Mouse (Mus musculus) erythroblast, embryonic 14.5 days (primary cell): ENCODE measurements around the gene Spaca6. TPM values are rescaled to one million over a fixed set of nuclear protein-coding genes. Genes with fewer than 3 reads are reported as not detected.

ENCODE experiments used
- H3K27me3 ChIP-seq: 2 replicates; pipeline ENCODE4 v1.6.1; 2012; ENCODE audit warnings: inconsistent platforms; ENCODE audit not compliant: control insufficient read depth
- H3K36me3 ChIP-seq: 2 replicates; pipeline ENCODE4 v1.6.1; 2012; ENCODE audit warnings: mild to moderate bottlenecking, inconsistent platforms; ENCODE audit not compliant: control insufficient read depth
- H3K4me1 ChIP-seq: 2 replicates; pipeline ENCODE4 v1.6.1; 2012; ENCODE audit warnings: inconsistent platforms; ENCODE audit not compliant: control insufficient read depth
- H3K4me3 ChIP-seq: replicated peaks from 2 replicates; pipeline ENCODE3; 2012; ENCODE audit warnings: moderate library complexity, mild to moderate bottlenecking, inconsistent platforms
- H3K9me3 ChIP-seq: 2 replicates; pipeline ENCODE4 v1.6.1; 2012; ENCODE audit warnings: low read length, inconsistent platforms, mixed read lengths; ENCODE audit not compliant: control insufficient read depth
- GATA1 ChIP-seq: IDR thresholded peaks from 2 replicates; pipeline ENCODE4 v1.6.1; 2012; ENCODE audit warnings: low read length, inconsistent platforms, mixed read lengths
- TAL1 ChIP-seq: IDR thresholded peaks from 3 replicates; pipeline ENCODE4 v1.6.1; 2012; ENCODE audit warnings: low read length, inconsistent platforms, mixed read lengths
- polyA plus RNA-seq: library from polyadenylated mRNA; stranded (reverse); fragments of >175 nt; gene quantifications from 2 replicates; pipeline ENCODE4 v1.2.3, GENCODE M21; 2012

Gene Spaca6
- polyA plus RNA-seq, 1 experiment = not detected

GRCm38 (mm10) chr17:17883840-17884239 lies 56.9 kb downstream of the Spaca6 start, which contains the start of gene Fpr1:
TSS of gene Fpr1 (minus strand) at chr17:17883940.
- H3K4me3 ChIP-seq = no peak within 1 kb of the TSS
- H3K36me3 ChIP-seq = no peaks in the 10 kb centered on the region
- no peaks in the 10 kb centered on the region for H3K27me3 ChIP-seq
- H3K9me3 ChIP-seq = no peaks in the 10 kb centered on the region
- TF ChIP-seq GATA1 (no peak), TAL1 (no peak)
- no peaks in the 10 kb centered on the region for H3K4me1 ChIP-seq

GRCm38 (mm10) chr17:17887774-17888248 lies 60.9 kb downstream of the Spaca6 start, which contains the start of the genes Fpr2 and Fpr3:
TSS of gene Fpr2 (plus strand) at chr17:17887824.
TSS of gene Fpr3 (plus strand) at chr17:17887852.
- H3K36me3 ChIP-seq = no peaks in the 10 kb centered on the region
- H3K4me3 ChIP-seq = no peak within 1 kb of the TSS
- H3K4me1 ChIP-seq = no peaks in the 10 kb centered on the region
- no peaks in the 10 kb centered on the region for H3K27me3 ChIP-seq
- TF ChIP-seq GATA1 = no peak
- no peak for TF ChIP-seq TAL1
- no peaks in the 10 kb centered on the region for H3K9me3 ChIP-seq

GRCm38 (mm10) chr17:17889732-17890425 lies 62.9 kb downstream of the Spaca6 start:
- TF ChIP-seq TAL1 = no peak
- no peak for TF ChIP-seq GATA1
- Histone ChIP-seq H3K36me3 (no peaks in the 10 kb centered on the region), H3K4me1 (no peaks in the 10 kb centered on the region), H3K4me3 (no peak overlapping the region), H3K27me3 (no peaks in the 10 kb centered on the region), H3K9me3 (no peaks in the 10 kb centered on the region)

Other genes starting within 250 kb of the Spaca6 start
- 0.05 and 0.07 TPM in 2 replicates for gene Lnpep, start 202.1 kb upstream of the Spaca6 start, polyA plus RNA-seq
- gene Vmn2r90, start 123.4 kb upstream of the Spaca6 start, polyA plus RNA-seq = not detected in 2 replicates
- not detected in 2 replicates for gene Has1, start 28.0 kb downstream of the Spaca6 start, polyA plus RNA-seq
- 0.03 TPM in 1 of 2 replicates, not detected in the other for gene Fpr1, start 56.8 kb downstream of the Spaca6 start, polyA plus RNA-seq
- not detected in 2 replicates for gene Fpr2, start 60.7 kb downstream of the Spaca6 start, polyA plus RNA-seq
- not detected in 2 replicates for gene Fpr3, start 60.7 kb downstream of the Spaca6 start, polyA plus RNA-seq
- gene Fpr-rs4, start 194.6 kb downstream of the Spaca6 start, polyA plus RNA-seq = not detected in 2 replicates
- not detected in 2 replicates for gene Vmn2r124, start 222.3 kb downstream of the Spaca6 start, polyA plus RNA-seq